10 mouse cellular contexts compared by ENCODE assay signal in genomic region chr16:11370132-11370544, GRCm38 (mm10). TPM values are rescaled to one million over a fixed set of nuclear protein-coding genes. Genes with fewer than 3 reads are reported as not detected.
DNase-seq lines count a peak whose midpoint lies in the region; ATAC-seq and TF ChIP-seq lines count a peak whose summit lies in the region.
"Had no signal": no experiment of that assay in that cellular context is flagged by ENCODE, and none has a peak within 500 bp of the region (broad histone marks: within the 10 kb centered on the region; RNA-seq: fewer than 3 reads in every experiment).

No protein-coding gene starts in this region.

- no peak for TF ChIP-seq CTCF in G1E (IDR thresholded peaks at IDR 0.05; ENCODE audit: low read depth, low read length)
- no peak for TF ChIP-seq CTCF in brain, embryonic 14.5 days (IDR thresholded peaks at IDR 0.05; ENCODE audit: borderline replicate concordance, extremely low read depth, insufficient read depth, insufficient read length)
- TF ChIP-seq CTCF in heart, adult 2 months (IDR thresholded peaks at IDR 0.05), result no peak

- no peak overlapping the region for H3K4me3 ChIP-seq in hindbrain, embryonic 13.5 days
- H3K4me3 ChIP-seq in hindbrain, embryonic 11.5 days (ENCODE audit: low read depth, low read length), result no peak overlapping the region
- H3K4me3 ChIP-seq in G1E (ENCODE audit: low read depth, low read length), result no peak overlapping the region
- H3K4me3 ChIP-seq in heart, adult 2 months, result no peak overlapping the region

- WGBS in hindbrain, embryonic 13.5 days, result 46% methylated on average over 7 of the region's 7 CpGs
- 79% methylated on average over 7 of the region's 7 CpGs for WGBS in hindbrain, embryonic 11.5 days
- 67% methylated on average over 7 of the region's 7 CpGs for WGBS in heart, adult 2 months

- intact Hi-C loops in left cerebral cortex, postnatal 14 days (cut with DNase I), result no loop called here
- intact Hi-C loops in heart, adult 2 months (cut with DNase I), result no loop called here

- H3K27me3 ChIP-seq in hindbrain, embryonic 13.5 days, result no peaks in the 10 kb centered on the region
- no peaks in the 10 kb centered on the region for H3K27me3 ChIP-seq in hindbrain, embryonic 11.5 days (ENCODE audit: control insufficient read depth, insufficient read depth, low read length)
- no peaks in the 10 kb centered on the region for H3K27me3 ChIP-seq in G1E (ENCODE audit: insufficient read depth, low read length)
- H3K27me3 ChIP-seq in heart, adult 2 months (ENCODE audit: control insufficient read depth, insufficient read depth, low read length), result no peaks in the 10 kb centered on the region

- H3K79me2 ChIP-seq in heart, adult 2 months (replicated peaks; ENCODE audit: control insufficient read depth, insufficient read depth, low read length), result no peaks in the 10 kb centered on the region

- H3K36me3 ChIP-seq in hindbrain, embryonic 13.5 days, result 0 out of 2 replicates have a peak, but pooled peaks cover 4% of the 10 kb centered on the region
- H3K36me3 ChIP-seq in hindbrain, embryonic 11.5 days (ENCODE audit: control insufficient read depth, insufficient read depth, low read length), result no peaks in the 10 kb centered on the region
- peaks cover 15% of the 10 kb centered on the region for H3K36me3 ChIP-seq in G1E (replicated peaks)
- H3K36me3 ChIP-seq in heart, adult 2 months (ENCODE audit: control insufficient read depth, insufficient read depth, low read length), result no peaks in the 10 kb centered on the region

- no peak overlapping the region for H3K9ac ChIP-seq in hindbrain, embryonic 13.5 days
- no peak overlapping the region for H3K9ac ChIP-seq in hindbrain, embryonic 11.5 days (ENCODE audit: low read depth, low read length)
- no peak overlapping the region for H3K9ac ChIP-seq in heart, adult 2 months (ENCODE audit: low read depth, low read length)

- no peak overlapping the region for H3K4me2 ChIP-seq in hindbrain, embryonic 13.5 days
- no peak overlapping the region for H3K4me2 ChIP-seq in hindbrain, embryonic 11.5 days (replicated peaks; ENCODE audit: low read depth, low read length)

- ATAC-seq in hindbrain, embryonic 13.5 days (ENCODE audit: low FRiP score), result peak; percentile 63
- no peak for ATAC-seq in hindbrain, embryonic 11.5 days (ENCODE audit: low FRiP score)
- no peak for ATAC-seq in G1E (ENCODE audit: extremely low read depth, insufficient number of reproducible peaks, low FRiP score, poor library complexity, severe bottlenecking)
- ATAC-seq in activated CD4-positive, CD25-positive, alpha-beta regulatory T cell, adult 4 months, result no peak

- no peaks in the 10 kb centered on the region for H3K9me3 ChIP-seq in hindbrain, embryonic 13.5 days
- no peaks in the 10 kb centered on the region for H3K9me3 ChIP-seq in hindbrain, embryonic 11.5 days (ENCODE audit: control insufficient read depth, low read length)
- H3K9me3 ChIP-seq in G1E (replicated peaks), result no peaks in the 10 kb centered on the region

- peak overlapping the region; percentile 74 for H3K27ac ChIP-seq in hindbrain, embryonic 13.5 days
- no peak overlapping the region for H3K27ac ChIP-seq in hindbrain, embryonic 11.5 days (ENCODE audit: low read depth, low read length)
- H3K27ac ChIP-seq in heart, adult 2 months, result no peak overlapping the region

- TF ChIP-seq EP300 in heart, adult 2 months (IDR thresholded peaks at IDR 0.05; ENCODE audit: insufficient read depth, low read depth, low read length), result no peak

- TF ChIP-seq POLR2A in brain, embryonic 14.5 days (IDR thresholded peaks at IDR 0.05; ENCODE audit: borderline replicate concordance, extremely low read depth, insufficient read depth, insufficient read length, poor library complexity, severe bottlenecking), result no peak
- no peak for TF ChIP-seq POLR2A in heart, adult 2 months (IDR thresholded peaks at IDR 0.05; ENCODE audit: insufficient read depth, low read depth, low read length)

- no peak for DNase-seq in hindbrain, embryonic 11.5 days (ENCODE audit: low spot score)
- DNase-seq in G1E (ENCODE audit: low spot score), result peak; percentile 40
- peak; percentile 83 for DNase-seq in brain, embryonic 14.5 days (ENCODE audit: low read depth)
- peak; percentile 73 to 79 for DNase-seq in kidney, postnatal 4 days
- DNase-seq in left cerebral cortex, postnatal 14 days (ENCODE audit: low spot score in 2 of 2), result no peak
- DNase-seq in heart, adult 2 months, result no peak

- H3K4me1 ChIP-seq in hindbrain, embryonic 13.5 days (replicated peaks), result peaks cover 28% of the 10 kb centered on the region
- peaks cover 2% of the 10 kb centered on the region; the same call in 1 of the 2 replicates for H3K4me1 ChIP-seq in hindbrain, embryonic 11.5 days (replicated peaks; ENCODE audit: control insufficient read depth, insufficient read depth, low read length)
- H3K4me1 ChIP-seq in G1E (ENCODE audit: insufficient read depth, low read depth, low read length), result peaks cover 25% of the 10 kb centered on the region
- H3K4me1 ChIP-seq in heart, adult 2 months (ENCODE audit: control insufficient read depth, insufficient read depth, low read length), result no peaks in the 10 kb centered on the region

RNA-seq across cellular contexts. Expression of gene Snx29, which starts 47.4 kb away (rescaled TPM):
- 20.9 and 22.7 TPM in 2 replicates for polyA plus RNA-seq in hindbrain, embryonic 13.5 days (2015; fragmentation: Nextera tagmentation; extraction: Ambion mirVana)
- polyA plus RNA-seq in hindbrain, embryonic 11.5 days (2014; fragmentation: Nextera tagmentation; extraction: Ambion mirVana), result 10.3 and 15.3 TPM in 2 replicates
- total RNA-seq in G1E (2014; fragmentation: Nextera tagmentation) (7.8 and 9.1 TPM in 2 replicates), G1E (2017) (14.0 and 18.0 TPM in 2 replicates)
- 3.9 and 4.4 TPM in 2 replicates for polyA plus RNA-seq in G1E (2012)
- 6.6 and 16.0 TPM in 2 replicates for polyA plus RNA-seq in brain, embryonic 14.5 days (2012; rRNA removed)
- polyA plus RNA-seq in activated CD4-positive, CD25-positive, alpha-beta regulatory T cell, adult 4 months (2017; shearing (Covaris generic)), result 1 to 10 TPM; 5.1 to 8.3 TPM
- total RNA-seq in left cerebral cortex, postnatal 14 days (2021), result 10 to 100 TPM; 21.5 to 29.5 TPM
- 1 to 10 TPM; 8.9 to 9.9 TPM for total RNA-seq in heart, adult 2 months (2021)
- polyA plus RNA-seq in heart, adult 2 months (2012; rRNA removed), result 2.6 and 4.6 TPM in 2 replicates

RNA-seq across cellular contexts. Expression of gene Tnfrsf17, which starts 56.5 kb away (rescaled TPM):
- not detected in 2 replicates for polyA plus RNA-seq in hindbrain, embryonic 13.5 days (2015; fragmentation: Nextera tagmentation; extraction: Ambion mirVana)
- 0.22 TPM in 1 of 2 replicates, not detected in the other for polyA plus RNA-seq in hindbrain, embryonic 11.5 days (2014; fragmentation: Nextera tagmentation; extraction: Ambion mirVana)
- total RNA-seq in G1E (2014; fragmentation: Nextera tagmentation) (not detected in 2 replicates), G1E (2017) (not detected in 2 replicates)
- not detected in 2 replicates for polyA plus RNA-seq in G1E (2012)
- polyA plus RNA-seq in brain, embryonic 14.5 days (2012; rRNA removed), result 0.15 and 0.25 TPM in 2 replicates
- polyA plus RNA-seq in activated CD4-positive, CD25-positive, alpha-beta regulatory T cell, adult 4 months (2017; shearing (Covaris generic)), result not detected
- total RNA-seq in left cerebral cortex, postnatal 14 days (2021), result not detected
- not detected for total RNA-seq in heart, adult 2 months (2021)
- 0.23 and 0.41 TPM in 2 replicates for polyA plus RNA-seq in heart, adult 2 months (2012; rRNA removed)
- total RNA-seq: heart, adult 18-20 months had no signal
- polyA plus RNA-seq: neural tube, embryonic 11.5 days had no signal

Comparison
In these comparisons a context has a peak if more than half of its experiments do, and no peak if none do; other contexts are left out.
1. DNase-seq: peak in G1E (single experiment), brain, embryonic 14.5 days (single experiment) and kidney, postnatal 4 days (2 of 2); none in hindbrain, embryonic 11.5 days (single experiment), left cerebral cortex, postnatal 14 days (0 of 2) and heart, adult 2 months (0 of 2).